Mouse (Mus musculus) kidney, adult 2 months (tissue): ENCODE measurements around the gene Hs1bp3. TPM values are rescaled to one million over a fixed set of nuclear protein-coding genes. Genes with fewer than 3 reads are reported as not detected.

ENCODE experiments used
- DNase-seq: peaks from one replicate; pipeline ENCODE4 v3.0.0; 2021
- H3K27ac ChIP-seq: fragments of 200-500 bp; 2 replicates; pipeline ENCODE4 v1.5.1; 2012; ENCODE audit warnings: low read depth, low read length, control low read depth, inconsistent platforms; ENCODE audit not compliant: insufficient read depth
- H3K27me3 ChIP-seq: fragments of 200-500 bp; replicated peaks from 2 replicates; pipeline ENCODE4 v1.6.1; 2012; ENCODE audit warnings: mild to moderate bottlenecking, moderate library complexity, low read length, inconsistent platforms; ENCODE audit not compliant: control insufficient read depth, insufficient read depth
- H3K36me3 ChIP-seq: fragments of 200-500 bp; 2 replicates; pipeline ENCODE4 v1.6.1; 2012; ENCODE audit warnings: mild to moderate bottlenecking, moderate library complexity, low read length, inconsistent platforms; ENCODE audit not compliant: control insufficient read depth, insufficient read depth
- H3K4me1 ChIP-seq: fragments of 200-500 bp; 2 replicates; pipeline ENCODE4 v1.6.1; 2011; ENCODE audit warnings: low read length; ENCODE audit not compliant: control insufficient read depth, insufficient read depth
- H3K4me3 ChIP-seq: fragments of 200-500 bp; 2 replicates; pipeline ENCODE4 v1.5.1; 2011; ENCODE audit warnings: mild to moderate bottlenecking, low read depth, low read length, control low read depth; ENCODE audit not compliant: insufficient read depth
- CTCF ChIP-seq: fragments of 200-500 bp; conservative IDR thresholded peaks from 2 replicates; pipeline ENCODE4 v1.5.1; 2011; ENCODE audit warnings: low read depth, mild to moderate bottlenecking, control low read depth, low read length, moderate library complexity, mixed read lengths; ENCODE audit not compliant: insufficient read depth, insufficient read length
- POLR2A ChIP-seq: fragments of 200-500 bp; IDR thresholded peaks from one replicate; pipeline ENCODE4 v1.6.1; 2011; ENCODE audit warnings: low read depth, low read length, control low read depth
- WGBS: fragments of 180-500 bp; shearing (Covaris S2); methylation state at CpG from one replicate; pipeline ENCODE4 v1.1.7; 2018; 5-methylcytosine and 5-hydroxymethylcytosine counted together
- polyA plus RNA-seq: library from polyadenylated mRNA; depleted of rRNA; stranded (reverse); fragments of >200 nt; gene quantifications from 2 replicates; pipeline ENCODE4 v1.2.3, GENCODE M21; 2012; rRNA removed

Hs1bp3 gene
- polyA plus RNA-seq, 1 experiment = 25.3 TPM

GRCm38 (mm10) chr12:8388529-8389414 is 75.5 kb downstream of the Hs1bp3 start:
- Histone ChIP-seq H3K4me3 (no peak overlapping the region), H3K4me1 (peaks cover 4% of the 10 kb centered on the region; the same call in 1 of the 2 replicates), H3K27me3 (no peaks in the 10 kb centered on the region), H3K36me3 (no peaks in the 10 kb centered on the region), H3K27ac (no peak overlapping the region)
- no peak for DNase-seq
- TF ChIP-seq POLR2A (no peak), CTCF (no peak)
- WGBS = 97% methylated on average over 4 of the region's 4 CpGs

- no peak overlapping the region for H3K4me3 ChIP-seq
- H3K4me1 ChIP-seq = peaks cover 6% of the 10 kb centered on the region; the same call in 1 of the 2 replicates
- H3K27ac ChIP-seq = no peak overlapping the region
- 72% methylated on average over 5 of the region's 5 CpGs for WGBS
- H3K27me3 ChIP-seq = no peaks in the 10 kb centered on the region
- TF ChIP-seq POLR2A (no peak), CTCF (no peak)
- peak; percentile 47 for DNase-seq
- H3K36me3 ChIP-seq = no peaks in the 10 kb centered on the region
Measured at GRCm38 (mm10) chr12:8393226-8393625, 80.0 kb downstream of the Hs1bp3 start.

Other genes with a start within 250 kb of the Hs1bp3 start
- 36.5 and 40.0 TPM in 2 replicates for gene Ldah, start 105.3 kb upstream of the Hs1bp3 start, polyA plus RNA-seq
- gene Gdf7, start 11.5 kb upstream of the Hs1bp3 start, polyA plus RNA-seq = 1.1 and 1.5 TPM in 2 replicates
- 128 and 145 TPM in 2 replicates for gene Rhob, start 186.6 kb downstream of the Hs1bp3 start, polyA plus RNA-seq